Mouse (Mus musculus) testis, adult 2 months (tissue): Measurements from ENCODE around the gene Leng8. TPM values are rescaled to one million over a fixed set of nuclear protein-coding genes. Genes with fewer than 3 reads are reported as not detected.

Experiments
- H3K27ac ChIP-seq: fragments of 200-500 bp; 2 replicates; pipeline ENCODE4 v1.5.1; 2012; ENCODE audit warnings: low read depth, low read length; ENCODE audit not compliant: control insufficient read depth, insufficient read depth
- H3K27me3 ChIP-seq: fragments of 200-500 bp; 2 replicates; pipeline ENCODE4 v1.6.1; 2012; ENCODE audit warnings: mild to moderate bottlenecking, low read length, moderate library complexity; ENCODE audit not compliant: control insufficient read depth, insufficient read depth
- H3K36me3 ChIP-seq: fragments of 200-500 bp; 2 replicates; pipeline ENCODE4 v1.6.1; 2012; ENCODE audit warnings: mild to moderate bottlenecking, low read length; ENCODE audit not compliant: control insufficient read depth, insufficient read depth
- H3K4me1 ChIP-seq: fragments of 200-500 bp; 2 replicates; pipeline ENCODE4 v1.6.1; 2012; ENCODE audit warnings: low read length; ENCODE audit not compliant: control insufficient read depth, insufficient read depth
- H3K4me3 ChIP-seq: fragments of 200-500 bp; 2 replicates; pipeline ENCODE4 v1.5.1; 2012; ENCODE audit warnings: low read depth, mild to moderate bottlenecking, low read length, moderate library complexity, mixed read lengths; ENCODE audit not compliant: control insufficient read depth
- CTCF ChIP-seq: fragments of 200-500 bp; IDR thresholded peaks from 2 replicates; pipeline ENCODE4 v1.5.1; 2012; ENCODE audit warnings: low read depth, mild to moderate bottlenecking, inconsistent platforms, low read length, moderate library complexity; ENCODE audit not compliant: control insufficient read depth, insufficient read depth, insufficient replicate concordance
- POLR2A ChIP-seq: fragments of 200-500 bp; IDR thresholded peaks from 2 replicates; pipeline ENCODE4 v1.6.1; 2012; ENCODE audit warnings: low read depth, mild to moderate bottlenecking, inconsistent platforms, low read length, moderate library complexity; ENCODE audit not compliant: control insufficient read depth
- polyA plus RNA-seq: library from polyadenylated mRNA; depleted of rRNA; stranded (reverse); fragments of >200 nt; gene quantifications from 2 replicates; pipeline ENCODE4 v1.2.3, GENCODE M21; 2012

The Leng8 gene
- polyA plus RNA-seq, 1 experiment = 559 TPM

DNA sequence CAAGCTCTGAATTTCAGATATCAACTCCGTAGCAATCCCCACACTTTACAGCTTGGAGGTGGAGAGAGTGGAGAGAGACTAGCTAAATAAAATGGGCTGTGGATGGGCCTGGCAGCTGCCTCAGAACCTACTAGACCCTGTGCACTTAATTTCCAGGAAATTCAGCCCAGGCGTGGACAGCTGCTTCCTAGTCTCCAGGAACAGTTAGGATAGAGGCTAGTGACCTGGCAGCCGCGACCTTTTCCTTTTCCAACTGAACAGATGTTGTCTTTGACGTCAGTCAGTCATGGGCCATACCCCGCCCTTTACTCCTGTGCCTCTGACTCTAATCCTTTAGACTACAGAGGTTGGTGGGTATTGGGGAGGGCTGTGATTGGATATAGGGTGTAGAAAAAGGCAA, 8.0 kb upstream of the Leng8 start:
- H3K4me3 ChIP-seq = no peak overlapping the region
- H3K27me3 ChIP-seq = no peaks in the 10 kb centered on the region
- no peaks in the 10 kb centered on the region for H3K36me3 ChIP-seq
- peaks cover 14% of the 10 kb centered on the region for H3K4me1 ChIP-seq
- TF ChIP-seq POLR2A = no peak
- no peak for TF ChIP-seq CTCF
- no peak overlapping the region for H3K27ac ChIP-seq

DNA sequence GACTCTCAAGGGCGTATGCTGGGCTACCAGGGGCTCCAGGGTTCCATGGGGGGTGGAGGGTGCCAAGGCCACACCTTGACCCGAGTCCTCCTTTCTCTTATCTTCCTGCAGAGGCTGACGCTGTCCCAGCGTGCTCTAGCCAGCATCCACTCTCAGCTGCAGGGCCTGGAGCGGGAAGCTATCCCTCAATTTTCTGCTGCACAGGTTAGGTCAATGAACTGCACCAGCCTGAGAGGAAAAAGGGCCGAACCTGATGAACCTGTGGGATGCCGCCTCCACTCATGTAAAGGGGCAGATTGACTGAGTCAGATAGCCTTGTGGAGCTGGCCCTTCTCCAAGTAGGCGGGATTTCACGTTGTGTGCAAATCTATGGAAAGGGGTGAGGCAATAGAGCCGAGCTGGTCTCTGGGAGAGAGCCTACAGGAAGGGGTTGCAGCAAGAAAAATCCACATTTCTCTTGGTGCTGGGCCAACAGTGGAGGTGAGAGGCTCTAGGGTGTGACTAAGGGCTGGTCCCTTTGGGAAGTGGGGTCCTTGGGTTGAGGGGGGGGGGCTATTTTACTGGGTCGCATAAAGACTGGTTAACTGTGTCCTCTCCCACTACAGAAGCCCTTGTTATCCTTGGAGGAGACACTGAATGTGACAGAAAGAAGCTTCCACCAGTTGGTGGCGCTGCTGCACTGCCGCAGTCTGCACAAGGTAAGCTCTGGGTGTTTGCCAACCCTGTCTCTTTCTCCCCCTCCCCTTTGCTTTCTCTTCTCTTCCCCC, 6.0 kb upstream of the Leng8 start:
- TF ChIP-seq POLR2A (peak; percentile 11; the same call in 1 of the 2 replicates), CTCF (peak; percentile 75; the same call in 1 of the 2 replicates)
- Histone ChIP-seq H3K27ac (peak overlapping the region; percentile 43; the same call in 1 of the 2 replicates), H3K27me3 (no peaks in the 10 kb centered on the region), H3K36me3 (no peaks in the 10 kb centered on the region), H3K4me3 (no peak overlapping the region), H3K4me1 (peaks cover 9% of the 10 kb centered on the region)

- Histone ChIP-seq H3K27me3 (no peaks in the 10 kb centered on the region), H3K4me3 (no peak overlapping the region), H3K4me1 (peaks cover 9% of the 10 kb centered on the region), H3K36me3 (no peaks in the 10 kb centered on the region), H3K27ac (no peak overlapping the region)
- no peak for TF ChIP-seq POLR2A
These were observed 4.9 kb upstream of the Leng8 start for GRCm38 (mm10) chr7:4131964-4132363.

DNA sequence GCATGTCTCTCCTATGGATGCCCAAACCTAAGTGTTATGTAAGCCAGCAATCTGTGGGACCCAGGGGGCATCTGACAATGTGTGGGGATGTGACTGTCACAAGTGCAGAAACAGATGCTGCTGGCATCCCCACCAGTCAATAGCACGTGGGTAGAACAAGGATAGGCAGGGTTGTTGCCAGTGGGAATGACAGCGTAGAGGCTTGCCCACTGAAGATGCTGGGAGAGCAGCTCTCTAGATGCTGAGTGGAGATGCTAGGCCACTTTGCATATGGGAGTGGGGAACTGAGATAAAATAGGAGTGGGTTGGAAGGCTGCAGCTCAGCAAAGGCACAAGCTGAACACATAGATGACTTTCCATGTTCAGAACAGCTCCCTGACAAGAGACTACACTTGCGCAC, 4.3 kb upstream of the Leng8 start:
- Histone ChIP-seq H3K4me3 (no peak overlapping the region), H3K4me1 (peaks cover 9% of the 10 kb centered on the region), H3K27ac (no peak overlapping the region), H3K27me3 (no peaks in the 10 kb centered on the region), H3K36me3 (no peaks in the 10 kb centered on the region)
- TF ChIP-seq CTCF = no peak
- no peak for TF ChIP-seq POLR2A

DNA sequence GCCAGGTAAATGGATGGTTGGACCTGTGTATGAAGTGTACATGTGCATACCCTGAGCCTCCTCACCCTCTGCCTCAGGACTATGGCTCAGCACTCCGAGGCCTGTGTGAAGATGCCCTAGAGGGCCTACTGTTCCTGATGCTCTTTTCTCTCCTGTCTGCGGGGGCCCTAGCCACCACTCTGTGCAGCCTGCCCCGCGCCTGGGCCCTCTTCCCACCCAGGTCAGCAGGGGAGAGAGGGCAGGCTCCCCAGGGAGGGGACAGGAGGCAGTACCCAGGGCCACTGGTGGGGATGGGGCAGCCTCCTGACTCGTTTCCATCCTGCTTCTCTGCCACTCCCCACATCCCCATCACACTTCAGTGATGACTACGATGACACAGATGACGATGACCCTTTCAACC, 3.8 kb upstream of the Leng8 start:
- TF ChIP-seq CTCF (no peak), POLR2A (no peak)
- Histone ChIP-seq H3K27me3 (no peaks in the 10 kb centered on the region), H3K36me3 (no peaks in the 10 kb centered on the region), H3K27ac (no peak overlapping the region), H3K4me3 (no peak overlapping the region), H3K4me1 (peaks cover 9% of the 10 kb centered on the region)

DNA sequence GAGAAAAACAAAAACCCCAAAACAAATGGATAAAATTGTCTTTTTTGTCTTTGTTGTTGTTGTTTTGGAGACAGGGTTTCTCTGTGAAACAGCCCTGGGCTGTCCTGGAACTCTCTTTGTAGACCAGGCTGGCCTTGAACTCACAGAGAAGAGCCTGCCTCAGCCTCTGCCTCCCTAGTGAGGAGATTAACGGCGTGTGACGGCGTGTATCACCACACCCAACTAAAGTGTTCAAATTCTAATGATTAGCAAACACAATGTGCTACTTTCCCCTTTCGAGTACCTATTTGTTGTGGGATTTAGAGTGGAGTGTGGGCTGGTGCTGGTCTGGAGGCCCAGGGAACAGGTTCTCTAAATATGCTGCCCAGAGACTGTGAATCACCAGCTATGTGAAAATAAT, 1.9 kb upstream of the Leng8 start:
- Histone ChIP-seq H3K4me1 (peaks cover 2% of the 10 kb centered on the region; the same call in 1 of the 2 replicates), H3K4me3 (no peak overlapping the region), H3K36me3 (no peaks in the 10 kb centered on the region), H3K27ac (no peak overlapping the region), H3K27me3 (no peaks in the 10 kb centered on the region)
- no peak for TF ChIP-seq POLR2A

- H3K4me1 ChIP-seq = peaks cover 2% of the 10 kb centered on the region; the same call in 1 of the 2 replicates
- TF ChIP-seq CTCF (no peak), POLR2A (no peak)
- no peaks in the 10 kb centered on the region for H3K36me3 ChIP-seq
- H3K4me3 ChIP-seq = peak overlapping the region; percentile 94
- H3K27ac ChIP-seq = peak overlapping the region; percentile 99
- no peaks in the 10 kb centered on the region for H3K27me3 ChIP-seq
These were observed 452 bp upstream of the Leng8 start for GRCm38 (mm10) chr7:4136404-4136770.
